In genomic region chr12:109441366-109441765, GRCm38 (mm10) we compare ENCODE assay signal across 8 mouse cellular contexts. TPM values are rescaled to one million over a fixed set of nuclear protein-coding genes. Genes with fewer than 3 reads are reported as not detected.
DNase-seq lines count a peak whose midpoint lies in the region; ATAC-seq and TF ChIP-seq lines count a peak whose summit lies in the region.

No protein-coding gene starts in this region.

- TF ChIP-seq POLR2A in kidney, adult 2 months (IDR thresholded peaks at IDR 0.05; ENCODE audit: low read depth, low read length) = no peak

- intact Hi-C loops in left cerebral cortex, postnatal 25 days (cut with DNase I) = loop anchor here (10.0 kb wide), 1 partner anchor 603 kb away; no protein-coding TSS in a partner anchor

- no peak for TF ChIP-seq CTCF in kidney, adult 2 months (conservative IDR thresholded peaks at IDR 0.05; ENCODE audit: insufficient read depth, insufficient read length, low read depth, low read length)

- H3K4me1 ChIP-seq in kidney, adult 2 months (ENCODE audit: control insufficient read depth, insufficient read depth, low read length) = no peaks in the 10 kb centered on the region

- ATAC-seq in common myeloid progenitor, adult 5-6 weeks (replicated peaks; ENCODE audit: low read depth, poor library complexity, severe bottlenecking) = peak; percentile 55

- 35% methylated on average over 6 of the region's 6 CpGs for WGBS in kidney, adult 2 months

- no peak overlapping the region for H3K27ac ChIP-seq in kidney, adult 2 months (ENCODE audit: insufficient read depth, low read depth, low read length)

- H3K27me3 ChIP-seq in kidney, adult 2 months (replicated peaks; ENCODE audit: control insufficient read depth, insufficient read depth, low read length) = no peaks in the 10 kb centered on the region

- DNase-seq in left cerebral cortex, adult 18-20 months (ENCODE audit: low spot score in 2 of 2) = peak; percentile 30 to 65
- DNase-seq in left cerebral cortex, adult 11 months (ENCODE audit: low spot score) = no peak
- peak; percentile 59 to 77 for DNase-seq in left cerebral cortex, postnatal 25 days (ENCODE audit: low spot score in 2 of 2)
- peak; percentile 53 for DNase-seq in right cerebral cortex, postnatal 25 days
- no peak for DNase-seq in kidney, adult 18-20 months
- DNase-seq in kidney, adult 2 months = no peak
- no peak for DNase-seq in gastrocnemius, adult 18-20 months (ENCODE audit: low spot score)

- no peak overlapping the region for H3K4me3 ChIP-seq in kidney, adult 2 months (ENCODE audit: insufficient read depth, low read depth, low read length)

- H3K36me3 ChIP-seq in kidney, adult 2 months (ENCODE audit: control insufficient read depth, insufficient read depth, low read length) = no peaks in the 10 kb centered on the region

RNA-seq across cellular contexts. Expression of gene Dlk1, which starts 11.3 kb away (rescaled TPM):
- 1 to 10 TPM; 4.7 to 7.5 TPM for total RNA-seq in left cerebral cortex, adult 18-20 months (2021)
- not detected in 2 replicates for total RNA-seq in common myeloid progenitor, adult 5-6 weeks (2017)
- total RNA-seq in left cerebral cortex, postnatal 25 days (2021) = 10 to 100 TPM in 1 of 2 experiments, 1 to 10 TPM in 1; 5.7 to 13.4 TPM
- 3.4 and 4.6 TPM in 2 replicates for polyA plus RNA-seq in kidney, adult 2 months (2012; rRNA removed)
- 1 to 10 TPM in 1 of 2 experiments, under 1 TPM in 1; 0.69 to 1.1 TPM for total RNA-seq in gastrocnemius, adult 18-20 months (2021)

Comparison
In these comparisons a context has a peak if more than half of its experiments do, and no peak if none do; other contexts are left out.
1. DNase-seq: peak in left cerebral cortex, adult 18-20 months (2 of 2), left cerebral cortex, postnatal 25 days (2 of 2) and right cerebral cortex, postnatal 25 days (single experiment); none in left cerebral cortex, adult 11 months (single experiment), kidney, adult 18-20 months (single experiment), kidney, adult 2 months (single experiment) and gastrocnemius, adult 18-20 months (single experiment).